Mouse (Mus musculus) testis, adult 2 months (tissue): ENCODE measurements at regions not wholly inside any gene's neighbourhood (a gene's known extent, or its start where the extent isn't known, plus 50 kb on each side); places are given as distances from the start of the nearest gene placed in this dataset.

Experiments used
- CTCF ChIP-seq: fragments of 200-500 bp; IDR thresholded peaks from 2 replicates; pipeline ENCODE4 v1.5.1; 2012; ENCODE audit warnings: low read depth, mild to moderate bottlenecking, inconsistent platforms, low read length, moderate library complexity; ENCODE audit not compliant: control insufficient read depth, insufficient read depth, insufficient replicate concordance
- POLR2A ChIP-seq: fragments of 200-500 bp; IDR thresholded peaks from 2 replicates; pipeline ENCODE4 v1.6.1; 2012; ENCODE audit warnings: low read depth, mild to moderate bottlenecking, inconsistent platforms, low read length, moderate library complexity; ENCODE audit not compliant: control insufficient read depth

DNA sequence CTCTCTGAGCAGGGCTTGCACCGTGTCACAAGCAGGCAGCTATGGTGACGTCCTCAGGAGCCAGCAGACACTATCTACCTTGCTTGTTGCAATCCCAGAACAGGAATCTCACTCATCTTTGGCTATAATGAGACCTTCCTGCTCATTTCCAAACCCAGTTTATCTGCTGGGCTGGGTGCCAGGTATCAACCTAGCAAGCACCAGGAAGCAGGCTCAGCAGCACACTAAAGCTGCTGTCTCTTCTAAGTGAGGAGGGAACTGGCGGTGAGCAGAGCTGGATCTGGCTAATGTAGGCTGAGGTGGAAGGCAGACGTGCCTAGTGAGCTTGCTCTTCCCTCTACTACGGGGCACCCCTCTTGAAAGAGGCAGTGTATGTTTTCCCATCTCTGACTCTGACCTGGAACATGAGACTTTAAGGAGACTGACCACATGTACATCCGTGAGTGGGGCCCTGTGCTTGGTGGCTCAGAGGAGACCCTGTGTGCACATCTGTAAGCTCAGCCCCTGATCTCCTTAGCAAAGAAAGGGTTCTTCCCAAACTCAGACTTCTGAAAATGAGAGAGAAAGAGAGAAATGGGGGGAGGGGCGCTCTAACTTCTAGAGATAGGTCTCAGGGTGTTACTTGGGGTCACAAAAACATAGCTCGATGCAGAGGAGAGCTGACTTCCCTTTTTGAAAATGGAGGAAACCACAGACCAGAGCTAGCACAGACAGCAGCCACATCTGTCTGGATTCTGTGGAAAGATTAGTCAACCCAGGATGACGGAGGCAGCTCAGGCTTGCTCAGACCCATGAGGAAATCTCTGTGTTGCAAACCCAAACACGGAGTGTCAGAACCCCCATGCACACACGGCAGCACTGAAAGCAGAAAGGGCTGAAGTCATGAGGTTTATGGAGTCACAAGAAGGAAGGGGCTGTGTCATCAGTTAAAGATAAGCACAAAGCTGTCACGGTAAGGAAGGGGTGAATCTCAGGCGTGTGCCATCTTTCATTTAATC, 77.3 kb upstream of the Glrp1 start:
- TF ChIP-seq POLR2A (no peak), CTCF (no peak)
